Mouse (Mus musculus) layer of hippocampus, adult 11-12 months (tissue): ENCODE results near the gene Olfr105-ps.

ENCODE experiments used
- DNase-seq: peaks from one replicate; pipeline ENCODE4 v3.0.0; 2022; ENCODE audit warnings: low spot score

Olfr105-ps gene

DNA sequence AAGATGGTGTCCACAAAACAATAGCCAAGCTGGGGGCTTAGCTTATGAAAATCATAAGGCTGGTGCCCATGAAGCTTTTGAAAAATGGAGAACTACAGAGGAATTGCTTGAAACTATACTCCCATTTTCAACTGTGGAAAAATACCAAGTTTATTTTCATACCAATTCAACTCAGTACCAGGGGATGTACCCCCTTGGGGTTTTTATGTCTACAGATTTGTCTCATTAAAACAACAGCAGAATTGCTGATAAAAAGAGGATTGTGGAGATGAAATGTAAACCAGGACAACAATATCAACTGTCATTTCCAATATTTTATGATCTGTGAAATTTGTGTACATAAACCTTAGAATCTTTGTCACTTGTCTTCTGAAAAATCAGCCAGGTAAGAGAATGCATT lies at the start of gene Olfr105-ps:
Olfr105-ps (plus strand) TSS at position 301 of the 400 bp plus-strand sequence.
- no peak for DNase-seq

DNA sequence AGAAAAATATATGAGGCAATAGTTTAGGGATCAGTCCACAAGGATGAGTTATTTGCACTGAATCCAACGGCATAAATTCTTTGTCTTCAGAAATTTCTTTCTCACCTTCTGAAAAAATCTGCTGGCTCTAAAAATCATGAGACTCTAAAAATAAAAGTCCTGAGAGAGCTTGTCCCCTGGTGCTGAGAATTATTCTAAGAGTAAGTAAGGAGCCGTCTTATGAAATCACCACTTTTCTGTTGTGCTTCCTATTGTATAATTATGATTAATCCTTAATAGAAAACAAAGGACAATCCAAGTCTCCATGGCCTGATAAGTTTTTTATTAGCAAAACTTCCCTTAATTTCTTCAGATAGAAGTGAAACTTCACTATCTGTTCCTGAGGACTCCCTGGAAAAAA lies 39.2 kb upstream of the Olfr105-ps start, which contains the start of gene Olfr103:
Olfr103 (minus strand) TSS at position 101 of the 400 bp plus-strand sequence.
- DNase-seq: no peak

DNA sequence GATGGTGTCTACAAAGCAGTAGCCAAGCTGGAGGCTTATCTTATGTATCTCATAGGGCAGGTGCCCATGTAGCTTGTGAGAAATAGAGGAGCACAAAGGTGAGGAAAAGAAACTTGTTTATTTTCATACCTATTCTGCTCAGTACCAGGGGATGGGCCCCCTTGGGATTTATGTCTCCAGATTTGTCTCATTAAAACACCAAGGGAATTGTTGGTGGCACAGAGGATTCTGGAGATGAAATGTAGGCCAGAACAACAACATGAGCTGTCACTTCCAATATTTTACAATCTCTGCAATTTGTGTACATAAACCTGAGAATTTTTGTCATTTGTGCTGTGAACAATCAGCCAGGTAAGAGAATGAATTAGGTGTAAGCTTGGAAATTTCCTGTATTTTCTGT lies 19.6 kb upstream of the Olfr105-ps start, which contains the start of gene Olfr104-ps:
Olfr104-ps (plus strand) TSS at position 301 of the 400 bp plus-strand sequence.
- no peak for DNase-seq

DNA sequence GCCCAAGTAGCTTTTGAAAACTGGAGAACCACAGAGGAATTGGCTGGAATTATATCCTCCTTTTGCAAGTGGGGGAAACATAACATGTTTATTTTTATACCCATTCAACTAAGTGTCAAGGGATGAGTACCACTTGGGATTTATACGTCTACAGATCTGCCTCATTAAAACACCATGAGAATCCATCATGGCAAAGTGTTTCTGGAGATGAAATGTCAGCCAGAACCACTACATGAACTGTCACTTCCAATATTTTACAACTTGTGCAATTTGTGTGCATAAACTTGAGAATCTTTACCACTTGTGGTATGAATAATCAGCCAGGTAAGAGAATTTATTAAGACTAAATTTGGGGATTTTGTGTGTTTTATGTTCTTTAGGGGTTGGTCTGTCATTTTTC lies 11.3 kb downstream of the Olfr105-ps start, which contains the start of gene Olfr106-ps:
Olfr106-ps (plus strand) TSS at position 301 of the 400 bp plus-strand sequence.
- no peak for DNase-seq

DNA sequence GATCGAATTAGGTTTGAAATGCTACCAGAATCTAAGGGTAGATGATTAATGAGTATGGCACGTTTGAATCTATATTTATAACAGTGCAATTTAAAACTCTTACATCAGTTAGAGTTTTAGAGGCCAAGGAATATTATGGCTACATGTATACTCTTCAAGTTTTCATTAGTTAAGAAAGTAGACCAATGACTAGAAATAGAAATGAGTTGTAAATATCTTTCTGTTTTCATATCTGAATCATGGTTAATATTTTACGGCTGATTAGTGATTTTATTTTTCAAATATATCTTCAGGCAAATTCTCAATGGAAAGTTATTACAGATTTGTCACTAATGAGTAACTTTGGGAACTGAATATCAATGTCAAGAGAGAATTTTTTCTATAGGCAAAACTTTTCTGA lies 20.1 kb downstream of the Olfr105-ps start, which contains the start of gene Olfr107:
Olfr107 (plus strand) TSS at position 301 of the 400 bp plus-strand sequence.
- no peak for DNase-seq

DNA sequence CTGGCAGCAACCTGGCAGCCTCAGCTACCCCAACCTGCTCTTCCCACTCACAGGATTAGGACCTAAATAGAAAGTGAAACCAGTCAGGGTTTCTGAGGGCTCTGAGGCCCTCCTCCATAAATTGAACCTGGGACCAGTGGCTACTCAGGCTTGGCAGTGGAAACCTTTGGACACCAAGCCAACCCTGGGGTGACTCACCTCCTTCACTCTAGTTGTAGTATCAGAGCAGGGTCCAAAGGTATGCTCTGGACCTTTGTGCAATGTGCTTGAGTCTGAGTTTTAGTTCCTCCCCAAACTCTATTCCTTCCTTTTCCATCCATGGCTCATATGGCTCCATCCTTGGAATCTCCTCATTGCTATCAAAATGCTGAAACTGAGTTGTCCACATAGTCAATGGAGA lies 34.5 kb downstream of the Olfr105-ps start:
- DNase-seq: no peak
